Mouse (Mus musculus) forebrain, embryonic 10.5 days (tissue): ENCODE data around the gene Vti1a. TPM values are rescaled to one million over a fixed set of nuclear protein-coding genes. Genes with fewer than 3 reads are reported as not detected.
A peak's percentile ranks its signal among the peaks of the same experiment; 100 is the strongest.

Experiments
- DNase-seq: peaks from one replicate; pipeline ENCODE4 v3.0.0-alpha.2; 2017; ENCODE audit warnings: low spot score; ENCODE audit errors: extremely low spot score
- H3K27ac ChIP-seq: fragments of 300-500 bp; sonication (generic); 2 replicates; pipeline ENCODE4 v1.5.1; 2016; ENCODE audit warnings: mild to moderate bottlenecking
- H3K27me3 ChIP-seq: fragments of 300-500 bp; sonication (generic); 2 replicates; pipeline ENCODE4 v1.6.1; 2016; ENCODE audit warnings: mild to moderate bottlenecking; ENCODE audit not compliant: poor library complexity, severe bottlenecking
- H3K36me3 ChIP-seq: fragments of 300-500 bp; sonication (generic); replicated peaks from 2 replicates; pipeline ENCODE4 v1.6.1; 2016; ENCODE audit warnings: mild to moderate bottlenecking, moderate library complexity
- H3K4me1 ChIP-seq: fragments of 300-500 bp; sonication (generic); 2 replicates; pipeline ENCODE4 v1.6.1; 2016
- H3K4me3 ChIP-seq: fragments of 300-500 bp; sonication (generic); 2 replicates; pipeline ENCODE4 v1.5.1; 2016; ENCODE audit warnings: mild to moderate bottlenecking, moderate library complexity
- H3K9me3 ChIP-seq: fragments of 300-500 bp; sonication (generic); 2 replicates; pipeline ENCODE4 v1.6.1; 2016; ENCODE audit warnings: mild to moderate bottlenecking, moderate library complexity
- WGBS: fragments of 180-500 bp; shearing (Covaris S2); methylation state at CpG from one replicate; pipeline ENCODE4 v1.1.7; 2016; 5-methylcytosine and 5-hydroxymethylcytosine counted together
- polyA plus RNA-seq: library from polyadenylated mRNA; unstranded; fragments of >200 nt; fragmentation: Nextera tagmentation; extraction: Ambion mirVana; gene quantifications from 2 replicates; pipeline ENCODE4 v1.2.1, GENCODE M21; 2016

Vti1a gene
- polyA plus RNA-seq, 1 experiment from 2014 or later = 34.2 TPM

- no peak overlapping the region for H3K27ac ChIP-seq
- no peaks in the 10 kb centered on the region for H3K36me3 ChIP-seq
- peaks cover 31% of the 10 kb centered on the region for H3K4me1 ChIP-seq
- WGBS = 27% methylated on average over 9 of the region's 9 CpGs
- no peak overlapping the region for H3K4me3 ChIP-seq
- H3K27me3 ChIP-seq = peaks cover 82% of the 10 kb centered on the region
- peak; percentile 71 for DNase-seq
- no peaks in the 10 kb centered on the region for H3K9me3 ChIP-seq
Measured at GRCm38 (mm10) chr19:55545529-55545928, 229.4 kb downstream of the Vti1a start.

GRCm38 (mm10) chr19:55546009-55546528 lies 230.0 kb downstream of the Vti1a start:
- H3K4me3 ChIP-seq = no peak overlapping the region
- H3K27ac ChIP-seq = no peak overlapping the region
- H3K9me3 ChIP-seq = no peaks in the 10 kb centered on the region
- 89% methylated on average over 13 of the region's 13 CpGs for WGBS
- no peaks in the 10 kb centered on the region for H3K36me3 ChIP-seq
- peaks cover 87% of the 10 kb centered on the region for H3K27me3 ChIP-seq
- H3K4me1 ChIP-seq = peaks cover 35% of the 10 kb centered on the region
- DNase-seq = no peak

GRCm38 (mm10) chr19:55548206-55548605 lies 232.1 kb downstream of the Vti1a start:
- Histone ChIP-seq H3K4me1 (peaks cover 45% of the 10 kb centered on the region), H3K27ac (0 out of 2 replicates have a peak overlapping the region, but pooled peaks have one; percentile 25), H3K36me3 (no peaks in the 10 kb centered on the region), H3K27me3 (peaks cover 90% of the 10 kb centered on the region), H3K9me3 (no peaks in the 10 kb centered on the region), H3K4me3 (no peak overlapping the region)
- WGBS = 95% methylated on average over 10 of the region's 10 CpGs
- no peak for DNase-seq

GRCm38 (mm10) chr19:55548656-55549055 lies 232.6 kb downstream of the Vti1a start:
- H3K27me3 ChIP-seq = peaks cover 94% of the 10 kb centered on the region
- no peak overlapping the region for H3K4me3 ChIP-seq
- 86% methylated on average over 10 of the region's 10 CpGs for WGBS
- H3K27ac ChIP-seq = 0 out of 2 replicates have a peak overlapping the region, but pooled peaks have one; percentile 25
- H3K9me3 ChIP-seq = no peaks in the 10 kb centered on the region
- no peak for DNase-seq
- H3K4me1 ChIP-seq = peaks cover 47% of the 10 kb centered on the region
- no peaks in the 10 kb centered on the region for H3K36me3 ChIP-seq

- Histone ChIP-seq H3K4me1 (peaks cover 61% of the 10 kb centered on the region), H3K27ac (no peak overlapping the region), H3K27me3 (peaks cover 97% of the 10 kb centered on the region), H3K36me3 (no peaks in the 10 kb centered on the region), H3K4me3 (no peak overlapping the region), H3K9me3 (no peaks in the 10 kb centered on the region)
- WGBS = 84% methylated on average over 6 of the region's 6 CpGs
- DNase-seq = no peak
Measured at GRCm38 (mm10) chr19:55550176-55550575, 234.1 kb downstream of the Vti1a start.

- no peak for DNase-seq
- peaks cover 83% of the 10 kb centered on the region for H3K27me3 ChIP-seq
- H3K27ac ChIP-seq = no peak overlapping the region
- 72% methylated on average over 7 of the region's 7 CpGs for WGBS
- H3K4me3 ChIP-seq = no peak overlapping the region
- H3K9me3 ChIP-seq = no peaks in the 10 kb centered on the region
- H3K36me3 ChIP-seq = no peaks in the 10 kb centered on the region
- peaks cover 74% of the 10 kb centered on the region for H3K4me1 ChIP-seq
Measured at GRCm38 (mm10) chr19:55552339-55552738, 236.2 kb downstream of the Vti1a start.

DNA sequence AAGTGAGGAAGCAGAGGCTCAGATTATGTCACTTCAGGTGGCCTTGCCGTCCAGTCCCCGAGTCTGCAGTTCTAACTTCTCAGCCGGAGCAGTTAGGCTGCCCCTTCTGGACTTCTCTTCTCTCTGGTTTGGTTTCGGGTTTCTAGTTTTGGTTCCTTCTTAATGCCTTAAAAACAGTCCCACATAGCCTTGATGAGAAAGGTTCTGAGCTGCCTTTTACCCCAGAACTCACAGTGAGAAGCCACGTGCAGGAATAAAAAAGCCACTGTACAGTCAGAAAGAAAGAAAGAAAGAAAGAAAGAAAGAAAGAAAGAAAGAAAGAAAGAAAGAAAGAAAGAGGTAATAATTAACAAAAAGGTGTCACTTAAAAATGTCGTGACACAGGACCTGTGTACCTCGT lies 236.8 kb downstream of the Vti1a start:
- H3K27ac ChIP-seq = no peak overlapping the region
- WGBS = 54% methylated on average over 7 of the region's 7 CpGs
- no peaks in the 10 kb centered on the region for H3K36me3 ChIP-seq
- H3K4me1 ChIP-seq = peaks cover 76% of the 10 kb centered on the region
- no peak overlapping the region for H3K4me3 ChIP-seq
- peaks cover 82% of the 10 kb centered on the region for H3K27me3 ChIP-seq
- H3K9me3 ChIP-seq = no peaks in the 10 kb centered on the region
- DNase-seq = no peak

DNA sequence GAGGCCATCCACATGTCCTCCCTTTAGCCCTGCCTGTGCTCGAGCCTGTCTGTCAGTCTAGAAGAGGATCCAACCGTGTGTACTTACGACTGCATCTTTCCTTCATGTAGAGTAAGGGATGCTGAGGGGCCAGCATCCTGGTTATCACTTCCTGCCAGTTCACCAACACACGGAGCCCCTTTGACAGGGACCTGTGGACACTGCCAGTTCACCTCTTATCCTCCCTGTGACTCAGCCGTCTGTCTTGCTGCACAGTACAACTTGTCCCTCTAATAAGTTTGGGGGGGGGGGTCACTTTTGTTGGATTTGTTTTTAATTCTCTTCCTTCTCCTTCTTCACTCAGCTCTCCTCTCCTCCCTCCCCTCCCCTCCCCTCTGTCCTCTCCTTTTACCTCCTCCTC lies 238.2 kb downstream of the Vti1a start:
- H3K27ac ChIP-seq = peak overlapping the region; percentile 37; the same call in 1 of the 2 replicates
- no peak overlapping the region for H3K4me3 ChIP-seq
- H3K27me3 ChIP-seq = peaks cover 72% of the 10 kb centered on the region
- WGBS = 57% methylated on average over 5 of the region's 5 CpGs
- DNase-seq = no peak
- no peaks in the 10 kb centered on the region for H3K9me3 ChIP-seq
- H3K4me1 ChIP-seq = peaks cover 70% of the 10 kb centered on the region
- H3K36me3 ChIP-seq = no peaks in the 10 kb centered on the region

- no peaks in the 10 kb centered on the region for H3K36me3 ChIP-seq
- no peak overlapping the region for H3K4me3 ChIP-seq
- peaks cover 70% of the 10 kb centered on the region for H3K4me1 ChIP-seq
- peak overlapping the region; percentile 40; the same call in 1 of the 2 replicates for H3K27ac ChIP-seq
- H3K9me3 ChIP-seq = no peaks in the 10 kb centered on the region
- no peak for DNase-seq
- H3K27me3 ChIP-seq = peaks cover 72% of the 10 kb centered on the region
- WGBS = 48% methylated on average over 9 of the region's 9 CpGs
Measured at GRCm38 (mm10) chr19:55554703-55555102, 238.6 kb downstream of the Vti1a start.

DNA sequence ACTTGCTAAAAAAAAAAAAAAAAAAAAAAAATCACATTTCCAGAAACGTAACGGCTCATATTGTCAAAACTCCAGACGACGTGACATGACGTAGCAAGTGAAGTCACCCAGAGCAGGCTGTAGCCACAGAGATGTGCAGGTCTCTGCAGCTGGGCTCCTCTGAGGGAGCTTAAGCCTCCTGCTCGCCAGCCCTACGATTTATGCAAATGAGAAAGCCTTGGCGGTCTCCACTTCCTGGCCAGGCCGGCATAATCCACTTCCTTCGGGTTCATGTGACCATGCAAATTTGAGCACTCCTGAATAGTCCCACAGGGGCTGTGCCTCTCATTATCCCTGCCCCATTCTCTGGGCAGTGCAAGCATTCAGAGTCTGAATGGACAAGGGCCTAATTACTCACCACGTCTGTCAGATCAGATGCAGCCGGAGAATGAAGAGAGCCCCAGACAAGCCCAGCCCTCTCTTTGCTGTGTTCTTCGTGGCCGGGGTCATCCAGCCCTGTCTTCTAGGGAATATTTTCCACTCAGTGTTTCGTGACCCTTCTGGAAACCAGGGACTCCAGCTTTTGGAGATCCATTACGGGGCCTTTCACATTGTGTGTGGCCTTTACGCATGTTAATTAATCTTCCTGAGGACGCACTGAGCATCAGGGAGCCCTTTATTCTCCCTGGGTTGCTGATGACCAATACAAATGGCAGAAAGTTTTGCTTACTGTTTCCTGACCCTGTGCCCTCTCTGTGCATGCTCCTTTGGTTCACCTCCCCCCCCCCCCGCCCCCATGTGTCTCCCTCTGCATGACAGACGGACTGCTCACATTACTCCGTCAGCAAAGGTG lies 240.3 kb downstream of the Vti1a start:
- peaks cover 72% of the 10 kb centered on the region for H3K27me3 ChIP-seq
- peak overlapping the region; percentile 21 for H3K4me3 ChIP-seq
- H3K36me3 ChIP-seq = no peaks in the 10 kb centered on the region
- WGBS = 2% methylated on average over 21 of the region's 21 CpGs
- H3K4me1 ChIP-seq = peaks cover 60% of the 10 kb centered on the region
- DNase-seq = peak; percentile 91
- H3K9me3 ChIP-seq = no peaks in the 10 kb centered on the region
- H3K27ac ChIP-seq = peak overlapping the region; percentile 71

DNA sequence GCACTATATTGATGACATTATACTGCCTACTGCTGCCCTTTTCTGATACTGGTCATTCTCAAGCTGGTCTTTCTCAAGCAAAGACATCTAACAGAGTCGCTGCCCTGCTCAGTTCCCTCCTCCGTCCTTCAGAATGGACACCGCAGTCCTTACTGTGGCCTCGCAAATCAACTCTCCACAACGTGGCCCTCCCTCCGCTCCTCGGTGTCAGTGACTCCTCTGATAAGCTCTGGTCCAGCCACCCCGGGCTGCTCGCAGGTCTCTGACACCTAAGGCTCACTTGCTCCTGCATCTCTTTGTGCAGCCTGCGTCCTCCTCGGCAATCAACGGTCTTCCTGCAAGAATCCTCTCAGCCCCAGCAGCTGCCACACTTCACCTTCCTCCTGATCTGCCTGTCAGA lies 243.2 kb downstream of the Vti1a start:
- H3K27me3 ChIP-seq = peaks cover 72% of the 10 kb centered on the region
- no peak for DNase-seq
- 86% methylated on average over 12 of the region's 12 CpGs for WGBS

DNA sequence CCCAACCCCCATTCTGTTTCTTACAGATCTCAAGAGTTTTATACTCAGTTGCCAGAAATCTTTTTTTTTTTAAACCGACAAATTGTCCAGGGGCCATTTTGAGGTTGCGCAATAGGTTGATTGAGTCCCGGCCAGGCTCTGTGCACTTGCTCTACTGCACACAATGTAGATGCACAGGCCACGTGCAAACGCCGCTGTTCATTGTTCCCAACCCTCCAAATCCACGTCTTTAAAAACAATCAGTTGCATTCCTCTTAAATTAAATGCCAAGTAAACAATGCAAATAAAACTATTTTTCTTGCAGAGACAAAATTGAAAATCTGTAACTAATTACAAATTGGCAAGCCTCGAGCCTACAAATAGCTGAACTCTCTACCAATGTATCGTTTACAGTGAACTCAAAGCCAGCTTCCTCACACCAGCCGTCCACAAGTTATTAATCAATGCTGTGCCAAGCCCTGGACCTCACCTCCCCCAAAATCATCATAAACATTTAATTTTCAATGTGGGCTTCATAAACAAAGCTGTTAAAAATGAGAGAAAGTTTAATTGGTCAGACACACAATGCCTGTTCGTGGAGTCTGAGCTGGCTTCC lies 244.1 kb downstream of the Vti1a start:
- DNase-seq = no peak
- Histone ChIP-seq H3K27ac (no peak overlapping the region), H3K9me3 (no peaks in the 10 kb centered on the region), H3K4me3 (no peak overlapping the region), H3K27me3 (peaks cover 72% of the 10 kb centered on the region), H3K36me3 (no peaks in the 10 kb centered on the region), H3K4me1 (peaks cover 53% of the 10 kb centered on the region)
- 89% methylated on average over 11 of the region's 11 CpGs for WGBS

More for the DNA sequence above, 243.2 kb downstream of the Vti1a start:
- Histone ChIP-seq H3K9me3 (no peaks in the 10 kb centered on the region), H3K4me1 (peaks cover 60% of the 10 kb centered on the region), H3K36me3 (no peaks in the 10 kb centered on the region), H3K27ac (no peak overlapping the region), H3K4me3 (no peak overlapping the region)

GRCm38 (mm10) chr19:55561469-55561868 lies 245.4 kb downstream of the Vti1a start:
- H3K27me3 ChIP-seq = peaks cover 80% of the 10 kb centered on the region
- no peak overlapping the region for H3K27ac ChIP-seq
- no peak overlapping the region for H3K4me3 ChIP-seq
- 91% methylated on average over 10 of the region's 10 CpGs for WGBS
- H3K9me3 ChIP-seq = no peaks in the 10 kb centered on the region
- DNase-seq = no peak
- no peaks in the 10 kb centered on the region for H3K36me3 ChIP-seq
- peaks cover 46% of the 10 kb centered on the region for H3K4me1 ChIP-seq
